Mouse (Mus musculus) midbrain, embryonic 14.5 days (tissue): ENCODE data around the gene Sgcd. TPM values are rescaled to one million over a fixed set of nuclear protein-coding genes. Genes with fewer than 3 reads are reported as not detected.

Experiments used
- ATAC-seq: fragments of 200-750 bp; cut with Nextera tagmentation; 2 replicates; pipeline ENCODE4 v1.8.0; 2017; ENCODE audit warnings: moderate number of reproducible peaks, moderate library complexity; ENCODE audit not compliant: low FRiP score, low TSS enrichment
- DNase-seq: peaks from one replicate; pipeline ENCODE4 v3.0.0-alpha.2; 2015
- H3K27ac ChIP-seq: fragments of 300-500 bp; sonication (generic); replicated peaks from 2 replicates; pipeline ENCODE4 v1.5.1; 2014; ENCODE audit warnings: mild to moderate bottlenecking, low read depth, low read length, moderate library complexity
- H3K27me3 ChIP-seq: fragments of 300-500 bp; sonication (generic); 2 replicates; pipeline ENCODE4 v1.6.1; 2014; ENCODE audit warnings: low read length, control low read depth, mixed read lengths; ENCODE audit not compliant: control insufficient read depth, insufficient read depth
- H3K36me3 ChIP-seq: fragments of 300-500 bp; sonication (generic); 2 replicates; pipeline ENCODE4 v1.6.1; 2014; ENCODE audit warnings: low read length, control low read depth; ENCODE audit not compliant: control insufficient read depth, insufficient read depth
- H3K4me1 ChIP-seq: fragments of 300-500 bp; sonication (generic); 2 replicates; pipeline ENCODE4 v1.6.1; 2014; ENCODE audit warnings: mild to moderate bottlenecking, antibody characterized with exemption, low read length, control low read depth; ENCODE audit not compliant: control insufficient read depth, insufficient read depth
- H3K4me2 ChIP-seq: fragments of 300-500 bp; sonication (generic); 2 replicates; pipeline ENCODE4 v1.6.1; 2014; ENCODE audit warnings: mild to moderate bottlenecking, low read length, moderate library complexity
- H3K4me3 ChIP-seq: fragments of 300-500 bp; sonication (generic); replicated peaks from 2 replicates; pipeline ENCODE4 v1.5.1; 2014; ENCODE audit warnings: low read depth, low read length
- H3K9ac ChIP-seq: fragments of 300-500 bp; sonication (generic); replicated peaks from 2 replicates; pipeline ENCODE4 v1.6.1; 2014; ENCODE audit warnings: mild to moderate bottlenecking, low read length, moderate library complexity
- H3K9me3 ChIP-seq: fragments of 300-500 bp; sonication (generic); 2 replicates; pipeline ENCODE4 v1.6.1; 2016; ENCODE audit warnings: low read length, control low read depth, mixed read lengths; ENCODE audit not compliant: control insufficient read depth
- WGBS: fragments of 180-500 bp; shearing (Covaris S2); extraction: QIAGEN DNeasy Blood & Tissue Kit; methylation state at CpG from one replicate; pipeline ENCODE4 v1.1.7; 2014; 5-methylcytosine and 5-hydroxymethylcytosine counted together
- polyA plus RNA-seq: library from polyadenylated mRNA; unstranded; fragments of >200 nt; fragmentation: Nextera tagmentation; extraction: Ambion mirVana; gene quantifications from 2 replicates; pipeline ENCODE4 v1.2.1, GENCODE M21; 2014

Sgcd gene
- polyA plus RNA-seq = 4.5 and 5.9 TPM in 2 replicates

DNA sequence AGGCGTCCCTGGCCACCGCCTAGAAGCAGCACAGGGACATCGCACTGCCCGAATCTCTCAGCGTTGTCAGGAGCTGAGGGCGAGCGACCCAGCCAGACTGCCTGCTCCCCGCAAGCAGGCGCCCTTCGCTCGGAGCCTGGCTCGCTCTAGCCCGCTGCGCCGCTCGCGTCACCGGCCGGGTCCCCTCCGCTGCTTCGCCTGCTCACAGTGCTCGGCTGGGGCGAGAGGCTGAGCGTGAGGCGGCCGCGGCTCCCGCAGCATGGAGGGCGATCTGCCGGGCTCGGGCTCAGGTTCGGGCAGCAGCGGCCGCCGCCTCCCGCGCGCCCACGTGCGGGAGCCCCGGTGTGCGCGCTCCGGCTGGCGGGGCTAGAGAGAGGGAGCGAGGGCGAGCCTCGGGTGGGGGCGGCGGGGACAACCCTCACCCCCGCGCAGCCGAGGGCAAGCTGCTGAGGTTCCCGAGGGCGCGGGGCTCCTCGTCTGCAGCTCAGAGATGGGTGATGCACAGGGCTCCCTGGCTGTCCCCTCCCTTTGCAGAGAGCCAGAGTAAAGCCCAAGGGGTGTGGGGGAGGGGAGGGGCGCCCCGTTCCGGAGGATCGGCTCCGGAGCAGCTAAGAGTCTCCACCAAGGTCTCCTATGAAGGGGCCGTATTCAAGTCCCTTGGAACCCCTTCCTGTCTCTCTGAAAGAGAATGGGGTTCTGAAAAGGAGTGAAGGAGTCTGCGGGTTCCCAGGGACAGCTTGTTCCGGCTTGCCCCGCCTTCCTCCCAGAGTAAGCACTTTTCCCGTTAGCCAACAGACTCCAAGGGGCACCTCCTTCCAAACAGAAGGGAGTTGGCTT lies at the start of gene Sgcd:
Gene Sgcd, minus strand, starts transcription at position 273 of the 837 bp plus-strand sequence.
- Histone ChIP-seq H3K36me3 (no peaks in the 10 kb centered on the region), H3K27me3 (no peaks in the 10 kb centered on the region), H3K4me3 (peak within 1 kb of the TSS; percentile 82), H3K4me2 (peak within 1 kb of the TSS; percentile 87), H3K4me1 (peaks cover 9% of the 10 kb centered on the region), H3K9ac (peak within 1 kb of the TSS; percentile 80), H3K9me3 (no peaks in the 10 kb centered on the region), H3K27ac (peak within 1 kb of the TSS; percentile 82)
- WGBS = under 1% methylated on average over 67 of the region's 67 CpGs
- DNase-seq (peak; percentile 84), ATAC-seq (peak; percentile 90)

DNA sequence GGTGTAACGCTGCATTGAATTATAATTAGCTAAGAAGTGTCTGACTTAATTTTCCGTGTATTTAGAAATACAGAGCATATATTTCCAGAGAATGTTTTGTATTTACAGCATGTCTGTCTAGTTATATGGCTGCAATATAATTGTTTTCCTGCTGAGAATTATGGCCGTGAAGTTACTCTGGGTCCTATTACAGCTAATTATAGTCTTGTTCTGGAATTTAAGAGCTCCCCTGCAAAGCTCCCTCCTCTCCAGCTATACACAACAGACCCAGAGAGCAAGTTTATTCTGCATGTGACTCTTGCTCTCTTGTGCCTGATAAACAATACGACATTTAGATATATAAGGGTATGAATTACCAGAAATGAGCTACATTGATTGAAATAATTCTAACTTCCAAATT lies 49.3 kb upstream of the Sgcd start:
- Histone ChIP-seq H3K4me1 (no peaks in the 10 kb centered on the region), H3K36me3 (no peaks in the 10 kb centered on the region), H3K4me3 (no peak overlapping the region), H3K9ac (no peak overlapping the region), H3K27ac (no peak overlapping the region), H3K27me3 (no peaks in the 10 kb centered on the region), H3K9me3 (no peaks in the 10 kb centered on the region), H3K4me2 (no peak overlapping the region)
- DNase-seq (no peak), ATAC-seq (no peak)
- 91% methylated on average over 4 of the region's 4 CpGs for WGBS

GRCm38 (mm10) chr11:48012836-48013235 lies 24.1 kb upstream of the Sgcd start:
- H3K36me3 ChIP-seq = no peaks in the 10 kb centered on the region
- no peak overlapping the region for H3K27ac ChIP-seq
- no peaks in the 10 kb centered on the region for H3K4me1 ChIP-seq
- DNase-seq (peak; percentile 13), ATAC-seq (no peak)
- H3K4me2 ChIP-seq = no peak overlapping the region
- H3K27me3 ChIP-seq = no peaks in the 10 kb centered on the region
- H3K9ac ChIP-seq = no peak overlapping the region
- no peak overlapping the region for H3K4me3 ChIP-seq
- H3K9me3 ChIP-seq = peaks cover 2% of the 10 kb centered on the region; the same call in 1 of the 2 replicates
- 59% methylated on average over 3 of the region's 3 CpGs for WGBS

DNA sequence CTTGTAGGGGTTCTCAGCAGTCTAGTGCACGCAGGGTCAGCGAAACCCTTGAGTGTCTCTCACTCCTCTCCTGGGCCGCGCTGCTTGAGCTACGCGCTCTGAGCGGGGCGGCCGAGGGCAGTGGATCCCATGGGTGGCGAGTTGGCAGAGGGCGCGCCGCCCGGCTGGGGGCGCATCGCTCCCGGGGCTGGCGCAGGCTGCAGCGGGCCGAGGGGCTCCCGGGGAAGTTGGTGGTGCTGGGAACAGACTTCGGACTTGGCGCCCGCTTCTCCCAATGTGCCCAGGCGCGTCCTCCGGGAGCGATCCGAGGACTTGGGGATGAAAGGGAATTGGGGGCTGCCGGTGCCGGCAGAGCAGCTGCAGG lies 454 bp downstream of the Sgcd start:
- peak overlapping the region; percentile 87 for H3K4me2 ChIP-seq
- H3K27ac ChIP-seq = peak overlapping the region; percentile 82
- ATAC-seq (peak; percentile 74), DNase-seq (peak; percentile 74)
- peak overlapping the region; percentile 82 for H3K4me3 ChIP-seq
- no peaks in the 10 kb centered on the region for H3K9me3 ChIP-seq
- peaks cover 9% of the 10 kb centered on the region for H3K4me1 ChIP-seq
- H3K27me3 ChIP-seq = no peaks in the 10 kb centered on the region
- peak overlapping the region; percentile 80 for H3K9ac ChIP-seq
- H3K36me3 ChIP-seq = no peaks in the 10 kb centered on the region
- under 1% methylated on average over 31 of the region's 31 CpGs for WGBS

- H3K9me3 ChIP-seq = no peaks in the 10 kb centered on the region
- H3K36me3 ChIP-seq = no peaks in the 10 kb centered on the region
- peaks cover 9% of the 10 kb centered on the region for H3K4me1 ChIP-seq
- peak overlapping the region; percentile 87 for H3K4me2 ChIP-seq
- ATAC-seq (no peak), DNase-seq (peak; percentile 38)
- peak overlapping the region; percentile 80 for H3K9ac ChIP-seq
- peak overlapping the region; percentile 82 for H3K4me3 ChIP-seq
- H3K27ac ChIP-seq = no peak overlapping the region
- no peaks in the 10 kb centered on the region for H3K27me3 ChIP-seq
- WGBS = 10% methylated on average over 12 of the region's 12 CpGs
These were observed 889 bp downstream of the Sgcd start for GRCm38 (mm10) chr11:47987893-47988267.

- no peaks in the 10 kb centered on the region for H3K36me3 ChIP-seq
- H3K9ac ChIP-seq = peak overlapping the region; percentile 80
- no peaks in the 10 kb centered on the region for H3K27me3 ChIP-seq
- peak; percentile 54 for DNase-seq
- ATAC-seq = no peak
- peak overlapping the region; percentile 82 for H3K4me3 ChIP-seq
- 61% methylated on average over 8 of the region's 8 CpGs for WGBS
- peaks cover 9% of the 10 kb centered on the region for H3K4me1 ChIP-seq
- no peak overlapping the region for H3K27ac ChIP-seq
- no peaks in the 10 kb centered on the region for H3K9me3 ChIP-seq
- H3K4me2 ChIP-seq = peak overlapping the region; percentile 87
These were observed 1.4 kb downstream of the Sgcd start for GRCm38 (mm10) chr11:47987251-47987892.

- ATAC-seq (no peak), DNase-seq (no peak)
- Histone ChIP-seq H3K4me3 (no peak overlapping the region), H3K27me3 (no peaks in the 10 kb centered on the region), H3K9me3 (no peaks in the 10 kb centered on the region), H3K9ac (no peak overlapping the region), H3K36me3 (no peaks in the 10 kb centered on the region), H3K27ac (no peak overlapping the region), H3K4me2 (no peak overlapping the region), H3K4me1 (peaks cover under 1% of the 10 kb centered on the region; the same call in 1 of the 2 replicates)
- WGBS = 54% methylated on average over 1 of the region's 1 CpGs
These were observed 6.6 kb downstream of the Sgcd start for GRCm38 (mm10) chr11:47982152-47982551.

DNA sequence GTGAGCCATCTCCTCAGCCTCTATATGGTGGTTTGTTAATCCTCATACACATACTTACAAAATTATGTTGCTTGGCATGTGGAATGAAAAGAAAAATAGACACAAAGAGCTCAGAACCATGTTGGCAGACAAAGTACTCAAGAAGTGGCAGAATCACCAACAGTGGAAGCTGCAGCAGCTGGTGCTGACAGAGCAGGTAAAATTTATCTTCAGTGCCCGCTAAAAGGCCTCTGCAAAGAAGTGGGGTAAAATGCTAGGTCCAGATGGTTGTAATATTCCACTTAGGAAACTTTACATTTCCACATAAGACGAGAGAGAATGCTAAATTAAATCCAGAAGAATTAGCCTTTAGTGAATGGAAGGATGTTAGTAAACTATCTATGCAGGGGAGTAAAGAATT lies 7.7 kb downstream of the Sgcd start:
- Histone ChIP-seq H3K27ac (no peak overlapping the region), H3K4me2 (no peak overlapping the region), H3K4me3 (no peak overlapping the region), H3K9ac (no peak overlapping the region), H3K27me3 (no peaks in the 10 kb centered on the region), H3K9me3 (no peaks in the 10 kb centered on the region), H3K4me1 (no peaks in the 10 kb centered on the region), H3K36me3 (no peaks in the 10 kb centered on the region)
- 86% methylated on average over 2 of the region's 2 CpGs for WGBS
- DNase-seq (no peak), ATAC-seq (no peak)
